Mouse (Mus musculus) R1 (cell line): ENCODE results near the gene Gm10721.
A peak's percentile ranks its signal among the peaks of the same experiment; 100 is the strongest.
"Not testable (repeated sequence)": the region's sequence is repeated elsewhere in the genome, so short reads cannot be mapped to it uniquely, and the experiment has no call there.

Source experiments
- DNase-seq: peaks from one replicate; pipeline ENCODE4 v3.0.0-alpha.2; 2018; ENCODE audit warnings: low read depth, low spot score

Gene Gm10721

GRCm38 (mm10) chr9:3024912-3025467 lies 12.1 kb downstream of the Gm10721 start, which contains the start of gene Gm10717:
Gm10717 (plus strand) TSS chr9:3025417.
- not testable (repeated sequence) for DNase-seq

GRCm38 (mm10) chr9:3025653-3026052 lies 12.7 kb downstream of the Gm10721 start:
- not testable (repeated sequence) for DNase-seq

- DNase-seq: not testable (repeated sequence)
Observed at GRCm38 (mm10) chr9:3026136-3026535, 13.2 kb downstream of the Gm10721 start.

- DNase-seq: not testable (repeated sequence)
Observed at GRCm38 (mm10) chr9:3026741-3027140, 13.8 kb downstream of the Gm10721 start.

- peak; percentile 76 for DNase-seq
Observed at GRCm38 (mm10) chr9:3027200-3027599, 14.3 kb downstream of the Gm10721 start.

GRCm38 (mm10) chr9:3029276-3030000 lies 16.5 kb downstream of the Gm10721 start:
- DNase-seq: not testable (repeated sequence)

GRCm38 (mm10) chr9:3030677-3031318 lies 17.9 kb downstream of the Gm10721 start:
- peak; percentile 96 for DNase-seq

GRCm38 (mm10) chr9:3034299-3034698 lies 21.4 kb downstream of the Gm10721 start, which contains the start of gene Gm17535:
Gm17535 (plus strand) TSS chr9:3034599.
- DNase-seq: not testable (repeated sequence)

GRCm38 (mm10) chr9:3036577-3036976 lies 23.6 kb downstream of the Gm10721 start, which contains the start of gene Gm10715:
Gm10715 (plus strand) TSS chr9:3036877.
- not testable (repeated sequence) for DNase-seq

- DNase-seq: peak; percentile 33
Observed at GRCm38 (mm10) chr9:3038161-3038560, 25.2 kb downstream of the Gm10721 start.
